Mouse (Mus musculus): Measurements from ENCODE around the gene Klra9.
"Not testable (repeated sequence)": the region's sequence is repeated elsewhere in the genome, so short reads cannot be mapped to it uniquely, and the experiment has no call there.

Klra9 gene

GRCm38 (mm10) chr6:130193012-130193411 lies at the start of gene Klra9:
TSS of gene Klra9 (minus strand) at chr6:130193112.
- DNase-seq (ENCODE audit: low read depth in 1 of 2, low spot score in 2 of 2), result not testable (repeated sequence)

GRCm38 (mm10) chr6:130237536-130237935 lies 44.6 kb upstream of the Klra9 start:
- no peak for DNase-seq (ENCODE audit: low read depth in 1 of 2, low spot score in 2 of 2)

- DNase-seq (ENCODE audit: low read depth in 1 of 2, low spot score in 2 of 2), result no peak
Observed at GRCm38 (mm10) chr6:130236635-130237034, 43.7 kb upstream of the Klra9 start.

DNA sequence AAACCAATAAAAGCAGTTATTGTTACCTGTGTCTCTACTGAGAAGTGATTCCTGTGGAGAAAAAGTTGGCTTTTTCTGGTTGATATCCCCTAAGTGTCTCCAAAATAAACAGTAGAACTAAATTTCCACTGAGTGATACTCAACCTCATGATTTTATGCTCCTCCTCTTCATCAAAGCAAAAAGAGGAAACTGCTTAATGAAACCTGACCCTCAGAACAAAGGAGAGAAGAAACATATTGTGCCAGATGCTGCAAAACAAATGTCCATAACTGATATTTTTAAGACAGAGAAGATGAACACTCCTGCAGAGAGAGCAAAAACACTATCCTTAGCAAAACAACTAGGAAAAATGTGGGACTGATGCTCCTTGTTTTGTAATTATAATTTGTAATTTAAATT lies 40.3 kb upstream of the Klra9 start, which contains the start of gene Klra7:
TSS of gene Klra7 (minus strand) at position 101 of the 400 bp plus-strand sequence.
- no peak for DNase-seq (ENCODE audit: low read depth in 1 of 2, low spot score in 2 of 2)

- DNase-seq (ENCODE audit: low read depth in 1 of 2, low spot score in 2 of 2), result not testable (repeated sequence)
Observed at GRCm38 (mm10) chr6:130197453-130197852, 4.5 kb upstream of the Klra9 start.

GRCm38 (mm10) chr6:130129798-130130197 lies 63.1 kb downstream of the Klra9 start, which contains the start of gene Klra8:
TSS of gene Klra8 (minus strand) at chr6:130129898.
- not testable (repeated sequence) for DNase-seq (ENCODE audit: low read depth in 1 of 2, low spot score in 2 of 2)
